Mouse (Mus musculus): ENCODE data around the gene Setd3.

Gene Setd3

DNA sequence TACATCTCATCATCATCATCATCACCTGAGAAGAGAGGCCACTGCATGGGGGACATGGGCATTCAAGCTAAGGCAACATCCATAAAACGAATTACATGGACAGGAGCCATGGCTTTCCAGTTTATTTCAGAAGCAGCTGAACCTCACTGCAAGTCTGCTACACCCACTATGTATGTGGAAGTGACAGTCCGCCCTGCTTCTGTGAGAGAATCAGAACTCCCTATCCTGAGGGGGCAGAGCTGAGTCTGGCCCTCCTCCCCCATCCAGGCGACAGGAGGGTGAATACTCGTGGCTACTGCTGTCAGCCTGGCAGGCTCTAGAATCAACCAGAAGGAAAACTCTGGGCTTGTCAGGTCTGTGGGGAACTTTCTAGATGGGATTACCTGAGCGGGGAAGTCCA lies 106.2 kb downstream of the Setd3 start:
- DNase-seq (ENCODE audit: low read depth, low spot score), result no peak

DNA sequence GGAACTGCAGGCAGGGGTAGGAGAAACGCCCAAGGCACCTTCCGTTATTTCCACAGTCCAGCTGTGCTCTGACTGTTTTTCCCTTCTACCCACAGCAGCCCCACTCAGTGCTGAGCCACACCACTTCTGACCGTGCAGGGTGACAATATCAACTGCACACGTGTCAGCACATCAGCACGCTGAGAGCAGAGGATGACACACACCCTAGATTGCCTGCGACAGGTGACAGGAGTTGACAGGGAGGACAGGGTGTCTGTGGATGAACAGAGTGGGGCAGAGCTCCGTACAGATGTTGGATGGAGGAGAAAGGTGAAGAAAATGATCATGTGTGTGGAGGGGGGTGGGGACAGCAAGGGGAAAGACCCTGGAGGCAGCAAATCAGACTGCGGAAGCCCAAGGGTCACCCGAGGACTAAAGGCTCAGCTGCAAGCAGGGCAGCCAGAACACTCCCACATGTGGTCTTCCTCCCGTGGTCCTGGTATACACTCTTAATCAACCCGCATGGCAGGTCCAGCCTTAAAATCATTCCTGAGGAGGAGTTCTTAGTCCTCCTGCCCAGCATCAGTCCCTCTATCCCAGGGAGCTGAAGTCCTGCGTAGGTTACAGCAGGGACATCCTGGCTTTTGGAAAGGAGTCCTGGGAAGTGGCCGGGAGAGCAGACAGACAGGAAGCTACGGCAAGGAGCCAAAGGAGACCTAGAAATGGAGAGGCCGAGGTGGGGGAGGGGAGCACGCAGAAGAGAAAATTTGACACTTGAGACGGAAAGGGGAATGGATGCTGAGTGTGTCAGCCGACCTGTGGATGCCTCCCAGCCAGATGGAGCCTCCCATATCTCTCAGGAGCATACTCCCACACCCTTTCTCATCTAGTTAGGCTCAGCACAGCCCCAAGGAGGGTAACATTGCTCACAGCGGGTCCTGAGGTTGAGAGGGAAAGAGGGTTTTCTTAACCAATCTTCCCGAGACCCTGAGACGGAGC lies 108.1 kb downstream of the Setd3 start:
- DNase-seq (ENCODE audit: low read depth, low spot score), result peak; percentile 48

DNA sequence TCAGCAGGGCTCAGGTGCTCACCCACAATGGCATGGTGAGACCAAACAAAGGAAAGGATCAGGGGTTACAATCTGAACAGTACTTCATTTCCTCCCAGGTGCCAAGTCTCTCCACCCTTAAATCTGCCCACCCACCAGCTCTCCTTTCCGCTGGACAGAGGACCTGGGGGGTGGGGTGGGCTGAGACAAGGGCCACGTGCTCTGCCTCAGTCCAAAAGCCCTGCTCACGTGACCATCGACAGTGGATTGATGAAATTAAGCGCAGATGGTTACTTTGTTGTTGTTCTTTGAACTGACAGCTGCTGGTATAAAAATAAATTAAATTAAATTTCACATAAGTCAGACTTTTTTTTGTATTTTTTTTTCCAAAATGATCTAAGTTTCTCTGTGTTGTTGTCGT lies 109.6 kb downstream of the Setd3 start:
- DNase-seq (ENCODE audit: low read depth, low spot score), result no peak

DNA sequence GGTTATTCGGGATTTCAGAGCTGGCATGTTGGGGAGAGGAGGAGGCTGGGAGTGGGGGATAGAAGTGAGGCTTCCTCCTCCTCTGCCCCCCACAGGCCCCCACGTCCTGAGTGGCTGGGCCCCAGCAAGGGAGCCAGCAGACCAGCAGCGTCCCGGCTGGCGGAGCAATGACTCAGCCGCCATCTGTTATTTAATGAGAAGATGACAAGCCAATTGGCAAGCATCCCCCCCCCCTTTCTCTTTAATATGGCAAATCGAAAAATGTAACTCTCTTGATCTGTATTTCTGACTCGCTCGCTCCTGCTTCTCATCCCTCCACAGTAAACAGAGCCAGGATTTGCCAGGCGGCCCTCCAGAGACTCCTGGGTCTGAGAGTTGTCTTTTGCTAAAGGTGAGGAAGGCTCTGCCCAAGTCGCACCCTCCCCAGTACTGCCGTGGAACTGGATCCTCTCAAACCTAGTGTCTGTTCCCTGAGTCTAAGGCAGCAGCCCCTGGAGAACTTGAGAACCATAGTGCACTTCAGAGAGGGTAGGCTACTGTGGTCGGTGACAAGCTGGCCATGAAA lies 111.2 kb downstream of the Setd3 start:
- no peak for DNase-seq (ENCODE audit: low read depth, low spot score)

DNA sequence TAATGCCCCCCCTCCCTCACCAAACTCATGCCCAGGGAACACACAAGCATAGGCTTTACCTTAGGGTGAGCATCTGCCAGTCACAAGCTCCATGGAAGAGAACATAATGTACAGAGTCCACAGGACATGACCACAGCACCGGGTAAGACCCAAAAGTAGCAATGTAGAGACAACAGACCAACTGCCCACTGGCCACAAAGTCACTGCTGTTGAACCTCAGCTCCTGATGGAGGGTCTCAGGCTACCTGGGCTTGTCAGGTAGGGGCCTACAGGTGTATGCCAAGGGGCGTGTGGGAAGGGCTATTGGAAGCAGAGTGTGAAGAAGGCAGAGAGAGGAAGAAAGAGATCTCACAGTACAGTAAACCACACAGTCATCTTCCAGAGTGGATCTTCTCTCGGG lies 111.9 kb downstream of the Setd3 start:
- DNase-seq (ENCODE audit: low read depth, low spot score), result no peak

DNA sequence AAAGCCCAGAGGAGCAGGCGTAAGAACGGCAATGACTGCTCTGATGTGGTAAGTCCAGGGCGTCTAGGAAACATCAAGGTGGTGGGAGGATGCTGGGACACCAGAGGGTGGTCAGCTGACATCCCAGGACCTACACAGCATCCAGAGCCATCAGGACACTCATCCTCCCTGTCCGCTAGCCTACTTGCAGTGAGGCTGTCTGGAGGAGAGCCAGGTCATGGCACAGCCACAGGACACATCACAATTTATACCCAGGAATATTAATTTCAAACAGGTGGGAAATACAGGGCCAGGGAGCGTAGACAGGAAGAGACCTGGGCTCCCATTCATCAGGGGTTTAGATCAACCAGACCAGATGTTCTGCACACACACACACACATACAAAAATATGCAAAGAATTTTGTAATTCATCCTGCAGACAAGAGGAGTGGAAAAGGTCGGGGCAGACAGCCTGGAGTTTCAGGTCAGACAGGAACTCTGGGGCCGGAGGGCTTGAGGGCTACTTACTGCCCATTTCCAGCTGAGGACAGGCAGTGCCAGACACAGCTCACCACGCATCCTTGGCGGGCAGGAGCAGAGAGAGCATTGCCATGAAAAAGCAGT lies 114.6 kb downstream of the Setd3 start:
- peak; percentile 75 for DNase-seq (ENCODE audit: low read depth, low spot score)

DNA sequence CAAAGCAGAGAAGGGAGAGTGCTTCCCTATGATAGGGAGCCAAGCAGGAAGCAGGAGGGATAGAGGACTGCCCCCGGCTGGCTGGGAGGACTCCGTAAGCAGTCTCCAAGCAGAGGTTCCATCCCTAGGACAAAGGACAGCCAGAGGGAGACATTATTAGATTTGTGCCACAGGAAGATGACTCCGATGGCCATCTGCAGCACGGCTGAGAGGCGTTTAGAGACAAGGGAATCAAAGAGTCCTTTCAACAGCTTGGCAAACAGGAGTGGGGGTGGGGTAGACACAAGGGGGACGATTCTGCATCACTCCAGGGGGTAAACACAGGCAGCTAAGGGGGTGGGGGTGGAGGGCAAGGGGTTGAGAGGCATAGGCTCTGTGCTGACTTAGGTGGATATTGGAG lies 115.1 kb downstream of the Setd3 start:
- peak; percentile 48 for DNase-seq (ENCODE audit: low read depth, low spot score)

DNA sequence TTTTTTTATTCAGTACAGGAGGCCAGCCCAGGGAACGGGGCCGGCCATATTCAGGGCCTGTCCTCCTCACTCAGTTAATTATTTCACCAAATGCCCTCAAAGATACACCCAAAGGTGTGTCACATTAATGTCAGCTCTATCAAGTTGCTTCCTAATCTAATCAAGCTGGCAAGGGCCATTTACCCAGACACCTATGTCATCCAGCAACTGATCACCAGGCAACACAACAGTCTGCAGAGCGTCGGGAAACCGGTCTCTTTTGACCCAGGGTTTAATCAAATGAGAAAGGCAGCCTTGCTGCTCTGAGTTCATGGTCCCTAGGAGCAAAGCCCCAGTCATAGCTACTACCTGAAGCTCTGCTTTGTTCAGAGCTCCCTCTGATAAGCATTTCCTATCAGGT lies 117.0 kb downstream of the Setd3 start:
- DNase-seq (ENCODE audit: low read depth, low spot score), result no peak

DNA sequence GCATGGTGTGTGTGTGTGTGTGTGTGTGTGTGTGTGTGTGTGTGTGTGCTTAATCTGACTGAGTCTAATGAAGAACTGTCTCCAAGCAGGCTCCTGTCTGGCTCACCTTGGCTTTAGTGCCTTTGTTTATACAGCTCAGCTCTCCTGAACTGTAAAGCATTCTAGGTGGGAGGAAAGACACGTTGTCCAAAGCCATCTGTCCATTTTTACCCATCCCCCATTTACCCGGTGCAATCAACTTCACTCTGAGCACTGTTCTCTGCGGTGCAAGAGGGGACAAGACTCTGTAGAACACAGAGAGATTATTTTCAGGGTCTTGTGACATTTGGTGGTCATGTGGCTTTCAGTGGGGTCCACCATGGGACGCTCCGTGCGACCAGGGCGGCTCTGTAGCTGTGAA lies 117.5 kb downstream of the Setd3 start:
- DNase-seq (ENCODE audit: low read depth, low spot score), result no peak

Data from mesoderm, embryonic 11.5 days (tissue).